Mouse (Mus musculus) lung, postnatal 14 days (tissue): Measurements from ENCODE around the gene Borcs8.

Experiments used
- DNase-seq: peaks from one replicate; pipeline ENCODE4 v3.0.0; 2021

The Borcs8 gene

DNA sequence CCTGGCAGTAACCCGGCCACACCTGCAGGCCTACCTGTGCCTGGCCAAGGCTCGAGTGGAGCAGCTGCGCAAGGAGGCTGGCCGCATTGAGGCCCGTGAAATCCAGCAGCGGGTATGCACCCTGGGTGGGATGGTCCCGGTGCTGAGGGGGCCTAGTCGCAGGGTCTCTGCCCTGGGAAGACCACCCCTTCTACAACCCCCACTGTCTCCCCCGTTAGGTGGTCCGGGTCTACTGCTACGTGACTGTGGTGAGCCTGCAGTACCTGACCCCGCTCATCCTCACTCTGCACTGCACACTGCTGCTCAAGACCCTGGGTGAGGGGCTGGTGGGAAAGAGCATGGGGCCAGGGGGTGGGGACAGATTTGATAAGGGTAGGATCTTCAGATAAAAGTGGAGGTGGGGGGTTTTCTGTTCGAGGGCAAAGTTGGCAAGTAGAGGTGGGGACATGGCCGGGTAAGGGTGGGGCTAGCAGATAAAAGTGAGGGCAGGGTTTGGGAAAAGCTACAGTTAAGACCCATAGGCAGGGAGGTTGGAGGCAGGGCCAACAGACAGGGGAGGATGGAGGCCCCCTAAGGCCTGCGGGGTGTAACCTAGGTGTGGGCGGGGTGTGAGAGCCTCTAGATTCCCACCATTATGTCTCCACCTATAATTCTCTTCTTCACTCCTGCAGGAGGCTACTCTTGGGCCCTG, 42.1 kb downstream of the Borcs8 start:
- DNase-seq: no peak

DNA sequence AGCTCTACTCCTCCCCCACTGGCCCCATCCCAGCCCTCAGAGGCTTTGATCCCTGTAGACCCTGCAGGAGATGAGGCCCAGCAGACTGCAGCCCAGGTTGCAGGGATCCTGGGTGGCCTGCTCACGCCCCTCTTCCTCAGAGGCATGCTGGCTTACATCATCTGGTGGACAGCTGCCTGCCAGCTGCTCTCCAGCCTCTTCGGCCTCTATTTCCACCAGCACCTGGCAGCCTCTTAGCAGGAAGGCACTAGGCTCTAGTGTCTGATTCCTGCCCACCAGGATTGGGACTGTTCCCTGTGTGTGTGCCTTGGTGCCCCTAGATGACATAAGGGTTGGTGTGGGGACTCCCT, 42.6 kb downstream of the Borcs8 start:
- no peak for DNase-seq

DNA sequence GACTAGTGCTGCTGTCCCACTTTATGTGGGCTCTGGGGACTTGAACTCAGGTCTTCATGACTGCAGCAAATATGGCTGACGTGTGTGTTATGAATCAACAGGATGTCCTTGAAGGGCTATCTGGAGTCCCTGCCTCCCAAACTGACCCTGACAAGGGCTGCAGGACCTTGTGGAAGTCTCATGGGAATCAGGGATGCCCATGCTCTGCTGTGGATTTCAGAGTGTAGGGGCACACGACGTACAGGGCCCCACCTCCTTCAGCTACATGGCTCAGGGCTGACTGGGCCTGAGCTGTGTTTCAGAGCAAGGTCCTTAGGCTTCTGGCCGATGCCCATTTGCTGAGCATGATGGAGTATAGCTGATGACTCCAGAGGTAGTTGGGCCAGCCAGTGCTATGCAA, 43.9 kb downstream of the Borcs8 start:
- no peak for DNase-seq

DNA sequence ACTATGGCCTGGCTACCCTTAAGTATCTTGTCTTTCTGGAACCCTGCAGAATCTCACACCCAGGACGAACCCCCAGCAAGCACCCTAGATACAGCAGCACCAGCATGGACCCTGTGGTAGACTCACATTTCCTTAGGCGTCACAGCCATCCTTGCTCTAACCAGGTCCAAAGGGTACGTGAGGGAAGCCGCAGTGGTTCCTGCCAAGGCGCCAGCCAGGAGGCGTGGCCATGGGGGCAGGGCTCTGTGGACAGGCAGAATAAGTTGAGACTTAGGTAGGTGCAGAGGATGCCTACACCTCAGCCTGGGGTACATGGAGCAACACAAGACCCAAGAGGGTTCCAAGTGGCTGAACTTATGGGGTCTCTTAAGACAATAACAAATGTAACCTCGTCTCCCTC, 49.4 kb downstream of the Borcs8 start:
- DNase-seq: no peak

DNA sequence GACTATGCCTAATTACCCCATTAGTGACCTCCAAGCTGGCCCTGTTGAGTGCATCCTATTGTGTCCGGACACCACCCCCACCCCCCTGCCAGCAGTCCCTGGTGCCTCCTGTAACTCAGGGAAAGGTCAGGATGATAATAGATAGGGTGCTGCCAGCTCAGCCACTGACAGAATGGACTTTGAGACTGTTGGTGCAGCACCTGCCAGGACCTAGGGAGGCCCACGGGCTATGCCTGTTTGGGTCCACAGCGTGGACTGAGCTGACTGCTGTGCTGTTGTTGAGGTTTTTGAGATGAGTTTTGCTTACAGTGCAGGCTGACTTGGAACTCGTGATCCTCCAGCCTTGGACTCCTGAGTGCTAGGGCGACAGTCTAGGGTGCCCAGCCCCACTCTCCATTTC, 53.9 kb downstream of the Borcs8 start:
- no peak for DNase-seq

DNA sequence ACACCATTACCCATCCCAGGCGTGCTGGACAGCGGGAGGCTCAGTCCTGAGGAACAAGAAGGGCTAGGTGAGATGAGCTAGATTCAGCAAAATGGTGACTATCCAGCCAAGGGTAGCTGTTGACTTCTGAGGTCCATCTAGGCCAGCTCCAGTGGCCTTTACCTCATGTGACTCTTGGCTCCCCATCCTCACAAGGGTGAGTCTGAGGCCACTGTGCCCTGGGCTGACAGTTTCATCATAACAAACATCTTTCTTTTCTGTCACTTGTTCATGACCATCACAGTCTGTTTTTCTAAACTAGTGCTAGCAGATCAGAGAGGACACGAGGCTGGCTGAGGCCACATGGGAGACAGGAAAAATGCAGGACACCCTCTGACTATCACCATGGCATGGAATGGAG, 54.9 kb downstream of the Borcs8 start:
- no peak for DNase-seq

DNA sequence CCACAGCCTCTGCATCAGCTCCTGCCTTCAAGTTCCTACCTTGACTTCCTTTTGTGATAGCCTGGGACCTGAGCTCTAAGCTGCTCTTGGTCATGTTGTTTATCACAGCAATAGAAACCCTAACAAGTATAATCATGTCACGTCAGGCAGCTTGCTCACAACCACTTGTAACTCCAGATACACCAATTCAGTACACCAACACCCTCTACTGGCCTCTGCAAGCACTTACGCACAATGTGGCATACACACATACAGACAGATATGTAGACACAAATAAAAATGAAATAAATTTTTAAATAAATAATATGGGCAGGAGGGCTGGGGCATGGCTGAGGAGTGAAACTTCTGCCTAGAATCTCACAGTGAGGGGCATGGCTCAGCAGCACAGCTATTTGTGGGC, 56.5 kb downstream of the Borcs8 start:
- DNase-seq: no peak
